Mouse (Mus musculus): ENCODE measurements around the gene Tnni3. TPM values are rescaled to one million over a fixed set of nuclear protein-coding genes. Genes with fewer than 3 reads are reported as not detected.
"Not testable (repeated sequence)": the region's sequence is repeated elsewhere in the genome, so short reads cannot be mapped to it uniquely, and the experiment has no call there.

Tnni3 gene
- polyA plus RNA-seq (2016; fragmentation: Nextera tagmentation; extraction: Ambion mirVana) = 960 and 1,463 TPM in 2 replicates

GRCm38 (mm10) chr7:4524212-4524922 is at the start of gene Tnni3:
Gene Tnni3 (minus strand): TSS chr7:4524229.
- Histone ChIP-seq H3K36me3 (peaks cover 12% of the 10 kb centered on the region), H3K27ac (peak within 1 kb of the TSS; percentile 94), H3K27me3 (ENCODE audit: insufficient read depth, poor library complexity, severe bottlenecking) (peaks cover 23% of the 10 kb centered on the region; the same call in 1 of the 2 replicates), H3K4me1 (peaks cover 36% of the 10 kb centered on the region)
- H3K9me3 ChIP-seq; H3K4me3 ChIP-seq; DNase-seq (ENCODE audit: low spot score): not testable (repeated sequence)
- WGBS = 64% methylated on average over 15 of the region's 15 CpGs

GRCm38 (mm10) chr7:4572361-4572760 is 48.3 kb upstream of the Tnni3 start:
- H3K27me3 ChIP-seq (ENCODE audit: insufficient read depth, poor library complexity, severe bottlenecking); H3K36me3 ChIP-seq; DNase-seq (ENCODE audit: low spot score); H3K9me3 ChIP-seq; H3K4me1 ChIP-seq; H3K4me3 ChIP-seq; H3K27ac ChIP-seq: not testable (repeated sequence)
- WGBS = 62% methylated on average over 2 of the region's 2 CpGs

- H3K27ac ChIP-seq = no peak overlapping the region
- H3K9me3 ChIP-seq = no peaks in the 10 kb centered on the region
- H3K4me3 ChIP-seq = no peak overlapping the region
- DNase-seq (ENCODE audit: low spot score) = no peak
- H3K36me3 ChIP-seq = no peaks in the 10 kb centered on the region
- WGBS = 90% methylated on average over 3 of the region's 3 CpGs
- H3K4me1 ChIP-seq = no peaks in the 10 kb centered on the region
- no peaks in the 10 kb centered on the region for H3K27me3 ChIP-seq (ENCODE audit: insufficient read depth, poor library complexity, severe bottlenecking)
Observed at GRCm38 (mm10) chr7:4562660-4563059, 38.6 kb upstream of the Tnni3 start.

GRCm38 (mm10) chr7:4557167-4557560 is 33.1 kb upstream of the Tnni3 start:
- no peak overlapping the region for H3K4me3 ChIP-seq
- 0 out of 2 replicates have a peak, but pooled peaks cover 4% of the 10 kb centered on the region for H3K27me3 ChIP-seq (ENCODE audit: insufficient read depth, poor library complexity, severe bottlenecking)
- no peaks in the 10 kb centered on the region for H3K36me3 ChIP-seq
- H3K27ac ChIP-seq = no peak overlapping the region
- no peak for DNase-seq (ENCODE audit: low spot score)
- no peaks in the 10 kb centered on the region for H3K9me3 ChIP-seq
- 62% methylated on average over 6 of the region's 6 CpGs for WGBS
- no peaks in the 10 kb centered on the region for H3K4me1 ChIP-seq

GRCm38 (mm10) chr7:4556256-4557166 is 32.5 kb upstream of the Tnni3 start:
- DNase-seq (ENCODE audit: low spot score) = peak; percentile 92
- H3K9me3 ChIP-seq = no peaks in the 10 kb centered on the region
- no peak overlapping the region for H3K4me3 ChIP-seq
- H3K36me3 ChIP-seq = no peaks in the 10 kb centered on the region
- no peak overlapping the region for H3K27ac ChIP-seq
- H3K4me1 ChIP-seq = no peaks in the 10 kb centered on the region
- 0 out of 2 replicates have a peak, but pooled peaks cover 5% of the 10 kb centered on the region for H3K27me3 ChIP-seq (ENCODE audit: insufficient read depth, poor library complexity, severe bottlenecking)
- WGBS = 22% methylated on average over 15 of the region's 15 CpGs

- Histone ChIP-seq H3K27ac (no peak within 1 kb of the TSS), H3K4me3 (peak within 1 kb of the TSS; percentile 50), H3K27me3 (ENCODE audit: insufficient read depth, poor library complexity, severe bottlenecking) (peaks cover 32% of the 10 kb centered on the region), H3K4me1 (peaks cover 14% of the 10 kb centered on the region), H3K9me3 (no peaks in the 10 kb centered on the region), H3K36me3 (no peaks in the 10 kb centered on the region)
- WGBS = 8% methylated on average over 33 of the region's 33 CpGs
- peak; percentile 71 for DNase-seq (ENCODE audit: low spot score)
Observed at GRCm38 (mm10) chr7:4547221-4547641, 23.2 kb upstream of the Tnni3 start, which contains the start of gene Syt5. Gene Syt5 (minus strand): TSS chr7:4547541.

- Histone ChIP-seq H3K27me3 (ENCODE audit: insufficient read depth, poor library complexity, severe bottlenecking) (peaks cover 30% of the 10 kb centered on the region), H3K4me1 (peaks cover 14% of the 10 kb centered on the region), H3K27ac (no peak overlapping the region), H3K9me3 (no peaks in the 10 kb centered on the region), H3K4me3 (peak overlapping the region; percentile 50), H3K36me3 (no peaks in the 10 kb centered on the region)
- whole genome bisulfite sequencing = 4% methylated on average over 26 of the region's 26 CpGs
- DNase-seq (ENCODE audit: low spot score) = peak; percentile 88
Observed at GRCm38 (mm10) chr7:4546591-4547131, 22.6 kb upstream of the Tnni3 start.

- peak; percentile 66 for DNase-seq (ENCODE audit: low spot score)
- WGBS = 69% methylated on average over 15 of the region's 15 CpGs
- no peaks in the 10 kb centered on the region for H3K36me3 ChIP-seq
- no peak overlapping the region for H3K27ac ChIP-seq
- peaks cover 30% of the 10 kb centered on the region for H3K27me3 ChIP-seq (ENCODE audit: insufficient read depth, poor library complexity, severe bottlenecking)
- H3K9me3 ChIP-seq = no peaks in the 10 kb centered on the region
- peak overlapping the region; percentile 50 for H3K4me3 ChIP-seq
- peaks cover 14% of the 10 kb centered on the region for H3K4me1 ChIP-seq
Observed at GRCm38 (mm10) chr7:4546050-4546449, 22.0 kb upstream of the Tnni3 start.

GRCm38 (mm10) chr7:4542013-4542412 is 18.0 kb upstream of the Tnni3 start:
- 24% methylated on average over 17 of the region's 17 CpGs for WGBS
- Histone ChIP-seq H3K4me3 (no peak overlapping the region), H3K27ac (no peak overlapping the region), H3K27me3 (ENCODE audit: insufficient read depth, poor library complexity, severe bottlenecking) (peaks cover 14% of the 10 kb centered on the region), H3K4me1 (peaks cover 11% of the 10 kb centered on the region), H3K36me3 (no peaks in the 10 kb centered on the region), H3K9me3 (no peaks in the 10 kb centered on the region)
- DNase-seq (ENCODE audit: low spot score) = peak; percentile 74

GRCm38 (mm10) chr7:4541344-4541743 is 17.3 kb upstream of the Tnni3 start:
- WGBS = 49% methylated on average over 5 of the region's 5 CpGs
- H3K4me3 ChIP-seq = no peak overlapping the region
- H3K4me1 ChIP-seq = peaks cover 4% of the 10 kb centered on the region
- H3K9me3 ChIP-seq = no peaks in the 10 kb centered on the region
- peak; percentile 45 for DNase-seq (ENCODE audit: low spot score)
- H3K27me3 ChIP-seq (ENCODE audit: insufficient read depth, poor library complexity, severe bottlenecking) = peaks cover 8% of the 10 kb centered on the region; the same call in 1 of the 2 replicates
- H3K36me3 ChIP-seq = no peaks in the 10 kb centered on the region
- H3K27ac ChIP-seq = no peak overlapping the region

GRCm38 (mm10) chr7:4539019-4539418 is 15.0 kb upstream of the Tnni3 start:
- Histone ChIP-seq H3K27me3 (ENCODE audit: insufficient read depth, poor library complexity, severe bottlenecking) (peaks cover 4% of the 10 kb centered on the region; the same call in 1 of the 2 replicates), H3K4me1 (no peaks in the 10 kb centered on the region), H3K9me3 (no peaks in the 10 kb centered on the region), H3K4me3 (no peak overlapping the region), H3K27ac (no peak overlapping the region), H3K36me3 (no peaks in the 10 kb centered on the region)
- peak; percentile 31 for DNase-seq (ENCODE audit: low spot score)
- 66% methylated on average over 2 of the region's 2 CpGs for WGBS

- no peak overlapping the region for H3K27ac ChIP-seq
- H3K36me3 ChIP-seq = no peaks in the 10 kb centered on the region
- H3K4me1 ChIP-seq = no peaks in the 10 kb centered on the region
- no peaks in the 10 kb centered on the region; the same call in 1 of the 2 replicates for H3K27me3 ChIP-seq (ENCODE audit: insufficient read depth, poor library complexity, severe bottlenecking)
- DNase-seq (ENCODE audit: low spot score) = peak; percentile 48
- 49% methylated on average over 4 of the region's 4 CpGs for WGBS
- no peak overlapping the region for H3K4me3 ChIP-seq
- H3K9me3 ChIP-seq = no peaks in the 10 kb centered on the region
Observed at GRCm38 (mm10) chr7:4537181-4537580, 13.2 kb upstream of the Tnni3 start.

All from heart, embryonic 10.5 days (tissue).